Mouse (Mus musculus) limb, embryonic 15.5 days (tissue): ENCODE results near the gene Stpg1. TPM values are rescaled to one million over a fixed set of nuclear protein-coding genes. Genes with fewer than 3 reads are reported as not detected.

Source experiments
- ATAC-seq: fragments of 200-750 bp; cut with Nextera tagmentation; 2 replicates; pipeline ENCODE4 v1.8.0; 2017; ENCODE audit warnings: low read depth, moderate TSS enrichment; ENCODE audit not compliant: insufficient number of reproducible peaks, low FRiP score, low TSS enrichment
- H3K27ac ChIP-seq: fragments of 300-500 bp; sonication (generic); 2 replicates; pipeline ENCODE4 v1.5.1; 2015; ENCODE audit warnings: moderate library complexity, mild to moderate bottlenecking, inconsistent platforms
- H3K27me3 ChIP-seq: fragments of 300-500 bp; sonication (generic); 2 replicates; pipeline ENCODE4 v1.6.1; 2015; ENCODE audit warnings: inconsistent platforms
- H3K36me3 ChIP-seq: fragments of 300-500 bp; sonication (generic); 2 replicates; pipeline ENCODE4 v1.6.1; 2015; ENCODE audit warnings: inconsistent platforms
- H3K4me1 ChIP-seq: fragments of 300-500 bp; sonication (generic); 2 replicates; pipeline ENCODE4 v1.6.1; 2015; ENCODE audit warnings: inconsistent platforms
- H3K4me2 ChIP-seq: fragments of 300-500 bp; sonication (generic); 2 replicates; pipeline ENCODE4 v1.6.1; 2015; ENCODE audit warnings: mild to moderate bottlenecking, inconsistent platforms
- H3K4me3 ChIP-seq: fragments of 300-500 bp; sonication (generic); 2 replicates; pipeline ENCODE4 v1.5.1; 2015; ENCODE audit warnings: mild to moderate bottlenecking, inconsistent platforms
- H3K9ac ChIP-seq: fragments of 300-500 bp; sonication (generic); 2 replicates; pipeline ENCODE4 v1.6.1; 2015; ENCODE audit warnings: inconsistent platforms
- H3K9me3 ChIP-seq: fragments of 300-500 bp; sonication (generic); 2 replicates; pipeline ENCODE4 v1.6.1; 2016; ENCODE audit warnings: inconsistent platforms
- WGBS: fragments of 180-500 bp; shearing (Covaris S2); methylation state at CpG from one replicate; pipeline ENCODE4 v1.1.7; 2015; 5-methylcytosine and 5-hydroxymethylcytosine counted together
- polyA plus RNA-seq: library from polyadenylated mRNA; unstranded; fragments of >200 nt; fragmentation: Nextera tagmentation; extraction: Ambion mirVana; gene quantifications from 2 replicates; pipeline ENCODE4 v1.2.1, GENCODE M21; 2015

Gene Stpg1
- polyA plus RNA-seq, 1 experiment from 2014 or later: 0.12 TPM

GRCm38 (mm10) chr4:135514925-135515324 lies 20.3 kb downstream of the Stpg1 start:
- 61% methylated on average over 14 of the region's 14 CpGs for WGBS
- H3K9ac ChIP-seq: no peak overlapping the region
- no peak for ATAC-seq
- H3K36me3 ChIP-seq: no peaks in the 10 kb centered on the region
- H3K27ac ChIP-seq: no peak overlapping the region
- H3K27me3 ChIP-seq: no peaks in the 10 kb centered on the region
- H3K9me3 ChIP-seq: no peaks in the 10 kb centered on the region
- no peak overlapping the region for H3K4me3 ChIP-seq
- H3K4me1 ChIP-seq: peaks cover 6% of the 10 kb centered on the region; the same call in 1 of the 2 replicates
- H3K4me2 ChIP-seq: no peak overlapping the region

- WGBS: 51% methylated on average over 15 of the region's 15 CpGs
- no peak overlapping the region for H3K4me2 ChIP-seq
- H3K9ac ChIP-seq: no peak overlapping the region
- no peaks in the 10 kb centered on the region for H3K4me1 ChIP-seq
- H3K27ac ChIP-seq: no peak overlapping the region; the same call in 1 of the 2 replicates
- no peak for ATAC-seq
- no peaks in the 10 kb centered on the region for H3K27me3 ChIP-seq
- H3K36me3 ChIP-seq: no peaks in the 10 kb centered on the region
- H3K4me3 ChIP-seq: no peak overlapping the region
- no peaks in the 10 kb centered on the region for H3K9me3 ChIP-seq
Observed at GRCm38 (mm10) chr4:135516351-135517316, 22.0 kb downstream of the Stpg1 start.

- WGBS: 77% methylated on average over 12 of the region's 12 CpGs
- H3K27ac ChIP-seq: no peak overlapping the region
- ATAC-seq: no peak
- no peaks in the 10 kb centered on the region for H3K36me3 ChIP-seq
- H3K4me3 ChIP-seq: no peak overlapping the region
- H3K4me2 ChIP-seq: no peak overlapping the region
- no peaks in the 10 kb centered on the region for H3K27me3 ChIP-seq
- no peak overlapping the region for H3K9ac ChIP-seq
- H3K9me3 ChIP-seq: no peaks in the 10 kb centered on the region
- no peaks in the 10 kb centered on the region for H3K4me1 ChIP-seq
Observed at GRCm38 (mm10) chr4:135518135-135518534, 23.5 kb downstream of the Stpg1 start.

GRCm38 (mm10) chr4:135520421-135520820 lies 25.8 kb downstream of the Stpg1 start:
- no peak for ATAC-seq
- Histone ChIP-seq H3K36me3 (no peaks in the 10 kb centered on the region), H3K4me1 (no peaks in the 10 kb centered on the region), H3K27ac (no peak overlapping the region), H3K9me3 (no peaks in the 10 kb centered on the region), H3K4me3 (no peak overlapping the region), H3K27me3 (no peaks in the 10 kb centered on the region), H3K9ac (no peak overlapping the region), H3K4me2 (no peak overlapping the region)
- 58% methylated on average over 9 of the region's 9 CpGs for WGBS

GRCm38 (mm10) chr4:135523939-135524338 lies 29.3 kb downstream of the Stpg1 start:
- peaks cover 3% of the 10 kb centered on the region for H3K4me1 ChIP-seq
- WGBS: 12% methylated on average over 6 of the region's 7 CpGs
- no peak overlapping the region for H3K9ac ChIP-seq
- no peak overlapping the region for H3K27ac ChIP-seq
- H3K27me3 ChIP-seq: no peaks in the 10 kb centered on the region
- H3K4me3 ChIP-seq: no peak overlapping the region
- ATAC-seq: no peak
- H3K9me3 ChIP-seq: no peaks in the 10 kb centered on the region
- no peak overlapping the region for H3K4me2 ChIP-seq
- no peaks in the 10 kb centered on the region for H3K36me3 ChIP-seq

GRCm38 (mm10) chr4:135525057-135525456 lies 30.5 kb downstream of the Stpg1 start:
- Histone ChIP-seq H3K9me3 (peaks cover 1% of the 10 kb centered on the region; the same call in 1 of the 2 replicates), H3K4me2 (no peak overlapping the region), H3K9ac (no peak overlapping the region), H3K4me1 (peaks cover 3% of the 10 kb centered on the region), H3K4me3 (no peak overlapping the region), H3K27ac (no peak overlapping the region), H3K27me3 (no peaks in the 10 kb centered on the region), H3K36me3 (no peaks in the 10 kb centered on the region)
- ATAC-seq: no peak
- WGBS: 78% methylated on average over 12 of the region's 12 CpGs

- H3K4me1 ChIP-seq: peaks cover 3% of the 10 kb centered on the region
- H3K4me2 ChIP-seq: no peak overlapping the region
- no peak overlapping the region for H3K9ac ChIP-seq
- no peaks in the 10 kb centered on the region for H3K27me3 ChIP-seq
- no peak for ATAC-seq
- peaks cover 6% of the 10 kb centered on the region; the same call in 1 of the 2 replicates for H3K9me3 ChIP-seq
- H3K36me3 ChIP-seq: no peaks in the 10 kb centered on the region
- H3K27ac ChIP-seq: no peak overlapping the region
- H3K4me3 ChIP-seq: no peak overlapping the region
- 37% methylated on average over 14 of the region's 14 CpGs for WGBS
Observed at GRCm38 (mm10) chr4:135526039-135526710, 31.6 kb downstream of the Stpg1 start.

- Histone ChIP-seq H3K27ac (no peak overlapping the region), H3K9me3 (peaks cover 6% of the 10 kb centered on the region; the same call in 1 of the 2 replicates), H3K36me3 (no peaks in the 10 kb centered on the region), H3K27me3 (no peaks in the 10 kb centered on the region), H3K9ac (no peak overlapping the region), H3K4me2 (no peak overlapping the region), H3K4me1 (peaks cover 8% of the 10 kb centered on the region), H3K4me3 (no peak overlapping the region)
- 52% methylated on average over 2 of the region's 2 CpGs for WGBS
- ATAC-seq: no peak
Observed at GRCm38 (mm10) chr4:135530270-135530669, 35.7 kb downstream of the Stpg1 start.

- 72% methylated on average over 9 of the region's 9 CpGs for WGBS
- Histone ChIP-seq H3K27me3 (no peaks in the 10 kb centered on the region), H3K4me3 (no peak overlapping the region), H3K27ac (no peak overlapping the region), H3K9ac (no peak overlapping the region), H3K4me1 (peaks cover 8% of the 10 kb centered on the region), H3K4me2 (no peak overlapping the region), H3K9me3 (peaks cover 6% of the 10 kb centered on the region; the same call in 1 of the 2 replicates), H3K36me3 (no peaks in the 10 kb centered on the region)
- no peak for ATAC-seq
Observed at GRCm38 (mm10) chr4:135531236-135531635, 36.6 kb downstream of the Stpg1 start.

GRCm38 (mm10) chr4:135531771-135532613 lies 37.4 kb downstream of the Stpg1 start:
- Histone ChIP-seq H3K4me3 (no peak overlapping the region), H3K4me2 (no peak overlapping the region), H3K4me1 (0 out of 2 replicates have a peak, but pooled peaks cover 5% of the 10 kb centered on the region), H3K9ac (no peak overlapping the region), H3K27ac (no peak overlapping the region), H3K27me3 (no peaks in the 10 kb centered on the region), H3K36me3 (no peaks in the 10 kb centered on the region), H3K9me3 (peaks cover 6% of the 10 kb centered on the region; the same call in 1 of the 2 replicates)
- 54% methylated on average over 9 of the region's 9 CpGs for whole genome bisulfite sequencing
- ATAC-seq: no peak

- no peak for ATAC-seq
Observed at GRCm38 (mm10) chr4:135533001-135533400, 38.4 kb downstream of the Stpg1 start.

More at GRCm38 (mm10) chr4:135533001-135533400, 38.4 kb downstream of the Stpg1 start:
- 67% methylated on average over 6 of the region's 6 CpGs for WGBS
- H3K9ac ChIP-seq: no peak overlapping the region
- H3K27me3 ChIP-seq: no peaks in the 10 kb centered on the region
- H3K27ac ChIP-seq: no peak overlapping the region
- peaks cover 6% of the 10 kb centered on the region; the same call in 1 of the 2 replicates for H3K9me3 ChIP-seq
- no peak overlapping the region for H3K4me3 ChIP-seq
- no peak overlapping the region for H3K4me2 ChIP-seq
- H3K36me3 ChIP-seq: no peaks in the 10 kb centered on the region
- 0 out of 2 replicates have a peak, but pooled peaks cover 5% of the 10 kb centered on the region for H3K4me1 ChIP-seq
